Mouse (Mus musculus) embryonic fibroblast, embryonic 13.5 days (primary cell): ENCODE data around the gene Usf2.

ENCODE experiments used
- CTCF ChIP-seq: IDR thresholded peaks from 2 replicates; pipeline ENCODE4 v1.5.1; 2011; ENCODE audit warnings: mild to moderate bottlenecking, control low read depth, low read length, moderate library complexity, borderline replicate concordance; ENCODE audit not compliant: insufficient read depth
- POLR2A ChIP-seq: IDR thresholded peaks from 2 replicates; pipeline ENCODE4 v1.6.1; 2011; ENCODE audit warnings: low read depth, mild to moderate bottlenecking, control low read depth, low read length, moderate library complexity

- TF ChIP-seq POLR2A (no peak), CTCF (no peak)
Observed at GRCm38 (mm10) chr7:30943909-30944635, 12.5 kb downstream of the Usf2 start, which contains the start of gene Hamp.
